Mouse (Mus musculus): ENCODE measurements around the gene Igdcc4.

GRCm38 (mm10) chr9:65142399-65142798, 41.1 kb downstream of the Igdcc4 start:
- TF ChIP-seq NELFE (IDR thresholded peaks at IDR 0.05; ENCODE audit: low read depth, low read length): no peak
- TF ChIP-seq ZC3H11A (IDR thresholded peaks at IDR 0.05; ENCODE audit: low read depth, low read length): no peak
- no peak for TF ChIP-seq MYB (IDR thresholded peaks at IDR 0.05; ENCODE audit: low read depth, low read length)
- no peak for TF ChIP-seq TBP (IDR thresholded peaks at IDR 0.05; ENCODE audit: low read depth, low read length)
- TF ChIP-seq CTCF (IDR thresholded peaks at IDR 0.05 in 2 of 3, conservative IDR thresholded peaks at IDR 0.05 in 1 of 3; ENCODE audit: control insufficient read depth in 1 of 3, insufficient read depth in 1 of 3, low read depth in 2 of 3, low read length in 3 of 3, poor library complexity in 1 of 3, severe bottlenecking in 1 of 3): no peak
- TF ChIP-seq ZKSCAN1 (IDR thresholded peaks at IDR 0.05; ENCODE audit: low read depth, low read length): no peak
- TF ChIP-seq CHD1 (IDR thresholded peaks at IDR 0.05; ENCODE audit: low read depth, low read length): no peak
- TF ChIP-seq MEF2A (IDR thresholded peaks at IDR 0.05; ENCODE audit: extremely low read depth, insufficient replicate concordance, low read depth, low read length, poor library complexity, severe bottlenecking): no peak
- no peak for TF ChIP-seq POLR2A (IDR thresholded peaks at IDR 0.05; ENCODE audit: control insufficient read depth in 1 of 2, insufficient read depth in 1 of 2, low read depth in 1 of 2, low read length in 2 of 2, poor library complexity in 1 of 2)
